Mouse (Mus musculus) cerebellum, postnatal 14 days (tissue): ENCODE results near the gene Gpatch11.
"Not testable (repeated sequence)": the region's sequence is repeated elsewhere in the genome, so short reads cannot be mapped to it uniquely, and the experiment has no call there.

Source experiments
- DNase-seq, 2 experiments: peaks; one replicate each; pipeline ENCODE4 v3.0.0; 2021; ENCODE audit warnings: mixed read lengths in 2 of 2

Gpatch11 gene

DNA sequence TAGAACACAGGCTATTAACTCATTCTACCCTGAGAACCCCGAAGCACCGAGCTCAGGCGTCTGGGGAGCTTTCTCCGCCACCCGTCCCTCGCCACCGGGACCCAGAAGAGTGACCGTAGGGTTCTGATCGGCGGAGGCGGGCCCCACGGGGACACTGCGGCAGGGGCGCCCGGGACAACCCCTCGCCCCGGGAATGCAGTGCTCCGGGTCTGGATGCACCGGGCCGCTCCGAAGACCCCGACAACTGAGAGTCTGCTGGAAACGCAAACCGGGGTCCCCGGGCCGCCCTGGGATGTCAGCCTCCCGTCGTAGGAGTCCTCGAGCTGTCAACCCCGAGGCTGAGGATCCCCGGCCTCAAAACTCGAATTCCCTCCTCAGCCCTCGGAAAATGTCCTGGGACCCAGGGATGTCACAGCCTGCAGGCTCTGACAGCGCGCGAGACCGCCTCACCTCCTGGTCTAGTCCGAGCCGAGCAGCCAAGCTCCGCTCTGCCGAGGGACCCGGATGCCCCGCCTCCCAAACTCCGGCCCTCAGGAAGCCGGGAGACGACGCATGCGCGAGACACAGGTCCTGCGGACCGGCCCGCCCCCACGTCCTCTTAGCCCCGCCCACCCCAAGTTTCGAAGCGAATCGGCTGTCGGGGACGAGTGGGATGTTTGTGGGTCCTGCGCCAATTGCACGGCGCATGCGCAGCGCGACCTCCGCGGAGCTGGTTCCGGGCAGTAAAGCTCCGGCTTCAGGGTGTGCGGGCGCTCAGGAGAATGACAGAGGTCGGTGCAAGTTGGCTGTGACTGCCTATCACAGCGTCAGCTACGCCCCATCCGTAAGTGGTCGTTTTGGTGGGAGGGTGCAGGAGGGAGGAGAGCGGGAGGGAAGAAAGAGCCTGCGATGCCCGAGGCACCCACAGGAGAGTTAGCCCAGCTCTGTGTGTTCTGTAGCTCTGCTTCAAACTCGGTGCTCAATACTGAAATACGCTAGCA is at the start of gene Gpatch11, which contains the start of gene Heatr5b:
TSS of gene Gpatch11 (plus strand) at position 712 of the 980 bp plus-strand sequence.
TSS of gene Heatr5b (minus strand) at position 509 of the 980 bp plus-strand sequence.
- peak; percentile 100 for DNase-seq

DNA sequence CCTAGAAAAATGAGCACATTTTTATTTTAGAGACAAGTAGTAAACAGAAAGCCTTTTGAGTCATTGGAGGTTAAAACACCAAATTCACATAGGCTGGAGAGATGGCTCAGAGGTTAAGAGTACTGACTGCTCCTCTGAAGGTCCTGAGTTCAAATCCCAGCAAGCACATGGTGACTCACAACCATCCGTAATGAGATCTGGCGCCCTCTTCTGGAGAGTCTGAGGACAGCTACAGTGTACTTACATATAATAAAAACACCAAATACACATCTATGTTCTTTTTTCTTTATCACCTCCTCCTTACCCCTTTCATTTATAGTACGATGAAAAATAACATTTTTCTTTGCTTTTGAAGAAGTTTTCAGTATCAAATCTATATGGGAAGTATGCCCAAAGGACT is 47.1 kb upstream of the Gpatch11 start:
- DNase-seq = not testable (repeated sequence)

DNA sequence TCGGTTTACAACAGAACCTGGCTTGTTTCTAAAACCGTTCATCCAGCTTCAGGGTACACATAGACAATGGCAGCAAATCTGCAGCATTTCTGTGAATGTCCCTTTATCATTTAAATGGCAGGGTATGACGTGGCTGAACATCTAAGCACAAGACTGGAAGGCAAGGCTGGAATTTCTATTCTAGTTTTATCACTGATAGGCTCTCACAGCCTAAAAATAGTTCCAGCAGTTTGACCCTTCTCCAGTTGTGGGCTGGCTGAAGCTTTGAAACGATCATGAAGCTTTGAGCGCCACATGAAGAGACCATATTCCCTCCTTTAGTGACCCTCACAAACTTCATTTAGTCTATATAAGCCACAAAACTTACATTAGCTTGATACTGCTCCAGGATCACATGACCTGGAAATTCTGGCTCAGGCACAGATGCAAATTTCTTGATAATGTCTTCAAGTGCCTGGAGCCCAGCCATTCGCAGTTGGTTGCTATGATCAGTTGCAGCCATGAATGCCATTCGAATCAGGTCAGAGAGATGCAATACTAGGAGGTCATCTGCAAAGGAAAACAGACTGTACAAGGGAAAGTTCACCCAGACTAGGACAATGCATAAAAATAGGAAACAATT is 44.2 kb upstream of the Gpatch11 start:
- no peak for DNase-seq

DNA sequence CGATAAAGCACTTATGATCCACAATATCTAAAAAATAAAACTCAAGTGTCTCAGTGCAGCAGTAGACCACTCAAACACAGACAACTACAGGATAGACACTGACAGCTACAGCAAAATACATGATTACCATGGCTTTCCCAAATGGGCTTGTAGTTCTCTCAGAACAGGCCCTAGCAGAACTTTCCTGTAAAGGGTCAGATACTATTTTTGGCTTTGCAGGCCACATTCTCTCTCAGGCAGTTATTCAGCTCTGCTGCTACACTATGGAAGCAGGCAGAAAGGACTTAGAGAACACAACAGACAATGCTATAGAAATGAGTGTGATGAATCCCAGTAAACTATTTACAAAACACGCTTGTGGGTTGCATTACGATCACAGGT is 43.7 kb upstream of the Gpatch11 start:
- DNase-seq = no peak

DNA sequence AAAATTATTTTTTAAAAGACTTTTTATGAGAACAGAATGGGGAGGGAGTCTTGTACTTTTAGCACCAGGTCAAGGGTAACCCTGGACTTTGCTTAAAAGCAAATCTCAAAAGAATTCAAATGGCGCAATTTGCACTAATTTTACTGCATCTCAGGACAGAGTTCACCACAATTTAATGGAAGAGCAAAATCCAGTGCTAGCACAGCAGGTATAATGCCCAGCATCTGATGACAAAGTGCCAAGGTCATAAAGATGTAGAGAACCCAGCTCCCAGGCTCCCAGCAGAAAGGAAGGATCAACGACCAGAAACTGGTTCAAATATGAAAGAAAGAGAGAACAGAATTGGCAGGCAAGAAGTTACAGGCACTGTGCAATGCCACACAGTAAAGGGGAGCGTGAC is 43.2 kb upstream of the Gpatch11 start:
- DNase-seq = no peak

DNA sequence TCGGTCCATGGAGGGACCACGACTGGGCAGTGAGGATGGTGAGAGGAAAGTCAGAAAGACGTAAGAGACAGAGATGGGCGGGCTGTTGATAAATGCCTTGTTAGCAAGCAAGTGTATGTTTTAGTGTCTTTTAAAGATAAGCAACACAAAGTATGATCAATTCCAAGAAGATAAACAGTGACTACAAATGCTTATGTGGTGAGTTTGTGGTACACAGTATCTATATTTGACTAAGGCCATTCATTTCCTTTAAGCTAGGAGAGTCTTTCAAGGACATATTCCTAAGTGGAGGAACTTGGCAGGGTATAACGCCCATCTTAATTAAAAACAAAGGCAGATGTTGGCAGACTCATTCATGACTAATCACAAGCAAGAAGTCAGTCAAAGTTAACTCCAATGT is 41.0 kb upstream of the Gpatch11 start:
- no peak for DNase-seq

DNA sequence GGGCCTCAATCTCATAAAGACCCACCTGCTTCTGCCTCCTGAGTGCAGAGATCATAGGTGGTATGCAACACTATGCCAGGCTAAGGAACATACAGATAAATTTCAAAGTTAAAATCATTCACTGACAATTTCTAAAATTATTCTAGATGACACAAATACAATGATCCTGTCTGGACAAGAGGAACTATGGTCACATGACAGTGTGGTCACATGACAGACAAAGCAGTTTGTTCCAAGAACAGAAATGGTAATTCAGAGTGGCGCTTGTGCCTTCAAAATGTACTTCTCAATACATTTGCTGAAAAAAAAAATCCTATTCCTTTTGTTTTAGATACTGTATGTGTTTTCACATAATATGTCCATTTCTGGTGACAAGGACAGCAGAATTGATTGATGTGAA is 38.1 kb upstream of the Gpatch11 start:
- DNase-seq = no peak

DNA sequence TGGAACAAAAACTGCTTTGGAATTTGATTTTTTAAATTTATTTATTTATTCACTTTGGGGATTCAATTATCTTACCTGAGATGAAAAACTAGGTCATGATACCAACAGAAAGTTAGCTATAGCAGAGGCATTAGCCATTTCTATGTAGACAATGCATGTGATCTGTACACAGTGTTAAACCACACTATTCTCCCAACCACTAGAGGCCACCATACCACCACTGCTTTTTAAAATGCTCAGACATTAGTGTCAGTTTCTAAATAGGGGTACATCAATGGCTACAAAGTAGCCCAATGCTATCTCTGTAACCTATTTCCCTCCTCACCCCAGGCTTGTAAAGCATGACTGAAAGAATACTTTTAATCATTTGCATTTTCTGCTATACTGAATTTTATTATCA is 26.3 kb upstream of the Gpatch11 start:
- DNase-seq = peak; percentile 10 to 18

DNA sequence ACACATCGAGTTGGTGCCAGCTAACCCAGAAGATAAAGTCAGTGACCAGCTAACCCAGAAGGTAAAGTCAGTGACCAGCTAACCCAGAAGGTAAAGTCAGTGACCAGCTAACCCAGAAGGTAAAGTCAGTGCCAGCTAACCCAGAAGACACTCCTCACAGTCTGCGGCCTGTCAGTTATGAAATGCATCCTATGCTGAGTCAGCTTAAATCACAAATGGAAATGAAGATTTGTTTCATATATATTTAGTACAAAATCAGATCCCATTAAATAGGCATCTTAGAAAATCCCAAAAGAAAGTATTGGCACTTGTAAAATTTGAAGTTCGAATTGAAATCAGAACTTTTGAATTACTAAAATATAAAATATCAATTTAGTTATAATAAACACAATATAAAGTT is 25.8 kb upstream of the Gpatch11 start:
- no peak for DNase-seq

DNA sequence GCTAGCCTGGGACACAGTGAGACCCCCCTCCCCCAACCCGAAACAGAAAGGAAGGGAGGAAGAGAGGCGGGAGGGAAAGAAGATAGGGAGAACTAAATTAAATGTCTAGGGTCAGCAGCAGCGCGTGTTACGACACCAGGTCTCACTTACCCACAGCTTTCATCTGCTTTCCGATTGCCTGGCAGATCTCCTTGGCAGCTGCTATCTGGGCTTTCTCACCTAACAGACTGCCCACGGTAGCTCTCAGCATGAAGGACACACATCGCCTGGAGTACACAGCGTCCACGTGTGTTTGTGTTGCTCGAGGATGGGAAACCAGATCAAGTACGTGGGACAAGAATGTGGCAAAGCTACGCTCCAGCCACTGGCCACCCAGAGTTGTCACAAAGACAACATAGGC is 11.0 kb upstream of the Gpatch11 start:
- no peak for DNase-seq

DNA sequence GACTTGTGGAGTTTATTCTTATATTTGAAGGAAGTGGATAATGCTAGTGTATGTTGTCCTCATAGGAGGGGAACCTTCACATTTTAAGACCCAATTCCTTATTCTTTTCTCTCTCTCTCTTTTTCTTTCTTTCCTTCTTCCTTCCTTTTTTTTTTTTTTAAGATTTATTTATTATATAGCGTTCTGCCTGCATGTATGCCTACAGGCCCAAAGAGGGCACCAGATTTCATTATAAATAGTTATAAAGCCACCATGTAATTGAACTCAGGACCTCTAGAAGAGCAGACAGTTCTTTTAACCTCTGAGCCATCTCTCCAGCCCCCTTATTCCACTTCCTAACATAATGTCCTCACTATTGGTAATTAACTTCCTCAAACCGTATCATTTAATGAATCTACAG is 689 bp downstream of the Gpatch11 start:
- no peak for DNase-seq

DNA sequence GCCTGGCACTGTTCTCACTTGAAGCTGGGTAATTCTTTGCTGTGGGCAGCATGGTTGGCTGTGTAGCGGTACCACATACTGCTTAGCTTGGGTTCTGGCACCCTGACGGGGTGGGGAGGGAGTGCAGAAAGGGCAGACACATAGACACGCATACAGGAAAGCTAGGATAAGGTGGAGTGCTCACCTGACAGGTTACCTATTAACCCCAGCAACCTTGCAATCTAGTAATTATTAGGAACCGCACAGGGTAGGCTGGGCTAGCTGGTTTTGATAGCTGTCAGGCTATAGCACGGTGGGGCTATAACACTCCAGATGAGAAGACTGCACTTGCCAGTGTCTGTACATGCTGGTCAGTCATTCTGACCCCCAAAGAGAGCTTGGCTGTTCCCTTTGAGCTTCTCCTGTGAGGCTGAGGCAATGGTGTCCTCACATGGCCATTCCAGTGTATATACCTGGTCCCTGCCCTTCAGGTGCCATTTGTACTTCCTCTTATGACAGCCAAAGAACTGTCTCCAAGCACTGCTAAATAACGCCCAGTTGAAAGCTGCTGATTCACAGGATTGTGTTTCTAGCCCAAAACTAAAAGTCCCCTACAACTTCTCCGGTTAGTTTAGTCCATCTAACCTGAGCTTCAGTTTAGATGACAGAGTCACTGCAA is 7.0 kb downstream of the Gpatch11 start:
- DNase-seq = no peak

DNA sequence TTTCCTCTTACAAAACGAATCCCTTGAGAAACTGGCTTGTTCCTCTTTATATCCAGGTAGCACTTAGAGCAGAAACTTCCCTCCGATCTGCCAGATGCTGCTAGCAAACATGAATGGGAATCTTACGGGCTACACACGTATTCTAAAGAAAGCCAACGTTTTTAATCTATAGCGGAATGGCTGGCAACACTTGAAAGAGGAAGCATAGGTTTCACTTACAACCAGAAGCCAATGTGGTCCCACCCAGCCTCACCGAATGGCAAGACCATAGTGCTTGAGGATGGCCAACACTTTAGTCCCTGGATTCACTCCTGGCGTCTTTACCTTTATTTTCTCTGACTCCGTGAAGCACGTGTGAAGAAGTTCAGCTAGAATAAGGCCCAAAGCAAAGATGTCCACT is 20.9 kb downstream of the Gpatch11 start:
- DNase-seq = no peak

DNA sequence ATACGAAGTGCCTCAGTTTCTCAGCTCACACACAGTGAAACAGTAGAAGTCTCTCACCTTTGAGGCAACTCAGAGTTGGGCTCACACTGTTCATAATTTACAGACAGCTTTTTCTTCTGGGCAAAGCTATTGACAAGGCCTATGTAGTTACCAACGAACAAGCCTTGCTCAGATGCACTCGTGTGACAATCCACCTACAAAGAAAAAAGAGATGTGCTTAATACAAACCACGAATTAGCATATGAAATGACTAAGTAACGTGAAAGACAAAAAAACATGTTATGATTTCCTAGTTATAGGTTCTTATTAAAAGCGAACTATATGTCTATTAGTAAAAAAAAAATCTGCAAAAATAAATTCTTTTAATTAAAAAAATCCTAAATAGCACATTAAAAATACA is 38.5 kb downstream of the Gpatch11 start:
- no peak for DNase-seq

DNA sequence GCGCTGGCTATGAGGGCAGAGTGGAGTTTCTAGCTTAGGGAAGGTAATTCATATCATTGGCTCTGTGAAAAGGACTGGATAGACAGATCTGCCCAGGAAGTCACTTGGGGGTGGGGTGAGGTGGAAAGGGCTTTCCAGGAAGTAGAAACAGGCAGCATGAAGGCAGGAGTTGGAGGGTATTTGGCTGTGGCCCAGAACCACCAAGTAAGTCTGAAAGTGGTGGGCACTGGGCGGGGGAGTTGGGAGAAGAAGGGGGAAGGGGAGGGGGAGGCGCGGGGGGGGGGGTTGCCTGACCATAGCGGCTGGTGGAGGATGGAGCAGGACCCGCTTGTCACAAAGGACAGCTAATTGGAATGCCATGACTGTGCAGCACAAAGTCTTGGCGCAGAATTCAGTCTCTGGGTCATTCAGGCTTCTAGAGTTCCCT is 46.5 kb downstream of the Gpatch11 start:
- DNase-seq = peak in 1 of 2 experiments; percentile 20

DNA sequence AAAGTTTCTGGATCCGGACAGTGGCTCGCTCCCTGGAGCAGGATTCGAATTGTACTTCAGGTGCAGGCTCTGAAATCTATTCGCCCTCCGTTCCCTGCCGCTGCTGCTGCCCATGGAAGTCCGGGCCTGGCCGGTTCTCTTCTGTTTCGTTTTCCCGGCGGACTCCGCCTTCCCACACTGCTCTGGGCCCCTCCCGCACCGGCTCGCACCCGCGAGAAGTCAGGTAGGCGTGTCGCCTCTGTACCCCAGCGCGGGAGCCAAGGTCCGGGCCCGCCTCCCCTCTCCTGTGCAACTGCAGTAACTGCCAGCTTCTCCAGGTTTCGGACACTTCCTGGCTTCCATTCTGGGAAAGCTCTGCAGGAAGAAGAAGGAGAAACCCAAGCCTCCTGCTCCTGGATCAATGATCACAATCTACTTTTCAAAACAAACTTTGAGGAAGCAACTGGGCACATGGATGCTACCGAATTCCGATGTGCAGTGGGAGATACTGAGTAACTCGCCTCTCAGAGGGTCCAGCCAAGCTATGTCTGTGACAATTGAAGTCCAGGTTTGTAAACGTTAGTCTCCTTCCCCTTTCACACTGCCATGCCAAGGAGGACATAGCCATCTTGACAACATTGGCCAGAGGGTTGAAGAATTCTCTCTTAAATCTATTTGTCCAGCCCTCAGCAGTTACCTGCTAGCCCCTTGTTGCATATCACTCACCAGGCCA is 47.2 kb downstream of the Gpatch11 start, which contains the start of gene Eif2ak2:
TSS of gene Eif2ak2 (minus strand) at position 173 of the 712 bp plus-strand sequence.
- DNase-seq = peak; percentile 68 to 71

DNA sequence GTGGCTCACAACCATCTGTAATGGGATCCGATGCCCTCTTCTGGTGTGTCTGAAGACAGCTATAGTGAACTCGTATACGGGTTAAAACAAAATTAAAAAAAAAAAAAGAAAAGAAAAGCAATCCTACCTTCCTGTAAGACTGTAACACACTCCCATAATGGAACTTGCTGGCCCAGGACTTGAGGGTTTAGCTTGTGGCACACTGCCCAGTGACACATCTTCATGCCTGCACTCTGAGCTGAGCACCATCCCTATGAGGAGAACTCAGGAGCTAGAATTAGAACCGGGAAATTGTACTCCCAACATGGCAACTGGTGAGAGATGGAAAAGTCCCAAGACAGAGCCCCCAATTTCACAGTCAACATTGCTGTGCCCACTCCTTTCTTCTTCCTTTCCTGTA is 47.9 kb downstream of the Gpatch11 start:
- DNase-seq = no peak

DNA sequence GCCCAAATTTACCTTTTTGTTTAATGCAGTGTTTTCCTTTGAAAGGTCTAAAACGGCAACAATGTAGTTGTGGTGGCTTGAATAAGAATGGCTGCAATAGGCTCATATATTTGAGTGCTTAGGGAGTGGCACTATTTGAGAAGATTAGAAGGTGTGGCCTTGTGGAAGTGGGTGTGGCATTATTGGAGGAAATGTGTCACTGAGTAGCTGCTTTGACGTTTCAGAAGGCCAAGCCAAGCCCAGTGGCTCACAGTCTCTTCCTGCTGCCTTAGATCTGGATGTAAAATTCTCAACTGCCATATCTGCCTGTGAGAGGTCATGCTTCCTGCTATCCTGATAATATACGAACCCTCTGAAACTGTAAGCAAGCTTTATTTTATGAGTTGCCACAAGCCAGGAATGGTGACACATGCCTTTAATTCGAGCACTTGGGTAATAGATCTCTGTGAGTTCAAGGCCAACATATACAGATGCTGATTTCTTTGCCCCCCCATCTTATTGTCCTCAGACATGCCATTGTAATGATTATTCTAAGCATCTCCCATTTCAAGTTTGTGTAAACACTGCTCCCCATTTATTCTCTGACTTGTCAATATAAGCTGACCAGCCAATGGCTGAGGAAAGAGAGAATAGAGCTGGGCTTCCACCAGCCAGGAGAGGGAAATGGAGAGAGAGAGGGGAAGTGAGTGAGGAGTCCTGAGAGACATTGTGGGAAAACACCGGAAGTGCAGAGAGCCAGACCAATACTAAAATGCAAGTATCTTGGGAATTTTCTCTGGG is 50.1 kb downstream of the Gpatch11 start:
- no peak for DNase-seq

DNA sequence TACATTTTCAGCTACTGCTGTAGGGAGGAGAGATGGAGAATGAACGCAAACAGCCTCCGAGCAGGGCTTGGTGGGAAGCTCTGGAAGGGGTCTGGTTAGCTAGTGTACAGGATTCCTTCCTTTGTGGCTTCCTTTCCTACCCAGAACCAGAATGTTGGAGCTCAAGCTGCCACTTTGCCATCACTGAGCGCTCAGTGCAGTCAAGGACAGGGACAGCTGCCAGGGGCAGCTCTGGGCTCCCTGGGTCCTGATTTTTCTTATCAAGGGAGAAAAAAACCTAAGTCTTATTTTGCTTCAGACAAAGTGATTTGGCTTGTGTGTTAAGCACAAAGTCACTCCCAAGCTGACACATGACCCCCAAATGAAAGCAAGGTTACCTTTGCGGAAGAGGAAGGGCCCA is 53.2 kb downstream of the Gpatch11 start:
- DNase-seq = peak; percentile 65 to 67

DNA sequence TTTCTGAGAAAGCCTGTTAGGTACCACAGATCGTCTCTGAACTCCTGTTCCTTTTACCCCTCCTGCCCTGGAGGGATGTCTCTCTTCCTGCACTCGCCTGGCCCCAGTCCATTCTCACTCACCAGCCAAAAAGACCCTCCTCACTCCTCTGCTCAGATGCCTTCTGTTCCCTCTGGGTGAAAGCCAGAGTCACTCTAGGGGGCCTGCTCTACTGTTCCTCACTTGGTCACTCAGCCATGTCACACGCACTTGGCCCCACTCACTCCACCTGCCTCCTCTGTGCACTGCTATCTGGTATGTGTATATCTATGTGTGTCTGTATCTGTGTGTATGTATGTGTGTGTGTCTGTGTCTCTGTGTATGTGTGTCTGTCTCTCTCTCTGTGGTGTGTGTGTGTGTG is 53.8 kb downstream of the Gpatch11 start:
- peak; percentile 96 to 97 for DNase-seq

DNA sequence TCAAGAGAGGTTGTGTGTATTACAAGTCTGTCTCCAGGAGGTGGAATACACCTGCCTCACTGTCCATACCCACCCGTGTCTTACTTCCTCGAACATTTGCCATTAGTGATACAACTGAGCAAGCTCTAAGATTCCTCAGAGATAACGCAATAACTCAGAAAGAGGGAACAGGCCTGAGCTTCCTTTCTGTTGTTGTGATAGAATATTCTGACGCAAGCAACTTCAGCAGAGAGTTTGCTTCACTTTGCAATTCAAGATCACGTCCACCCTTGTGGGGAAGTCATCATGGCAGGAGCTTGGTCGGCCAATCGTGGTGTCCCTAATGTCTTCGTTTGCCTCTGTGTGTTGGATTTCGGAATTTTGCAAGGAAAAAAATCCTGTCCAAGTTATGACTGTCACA is 55.7 kb downstream of the Gpatch11 start:
- DNase-seq = no peak

DNA sequence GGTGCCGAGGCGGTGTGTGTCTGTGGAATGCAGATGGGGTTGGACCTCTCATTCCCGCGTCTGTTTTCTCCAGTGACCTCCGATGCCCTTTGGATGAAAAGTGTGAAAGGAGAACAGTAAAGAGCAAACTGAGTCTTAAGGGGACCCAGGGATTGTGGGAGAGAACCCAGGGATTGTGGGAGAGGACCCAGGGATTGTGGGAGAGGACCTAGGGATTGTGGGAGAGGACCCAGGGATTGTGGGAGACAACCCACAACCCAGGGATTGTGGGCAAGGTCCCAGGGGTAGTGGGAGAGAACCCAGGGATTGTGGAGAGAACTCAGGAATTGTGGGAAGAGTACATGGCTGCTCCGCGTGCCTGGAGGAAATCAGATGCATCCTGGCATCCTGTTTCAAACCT is 59.6 kb downstream of the Gpatch11 start:
- DNase-seq = no peak
